Mouse (Mus musculus) right cerebral cortex, postnatal 14 days (tissue): ENCODE data around the gene Endov.

Experiments used
- DNase-seq: peaks from one replicate; pipeline ENCODE4 v3.0.0; 2022

Endov gene

DNA sequence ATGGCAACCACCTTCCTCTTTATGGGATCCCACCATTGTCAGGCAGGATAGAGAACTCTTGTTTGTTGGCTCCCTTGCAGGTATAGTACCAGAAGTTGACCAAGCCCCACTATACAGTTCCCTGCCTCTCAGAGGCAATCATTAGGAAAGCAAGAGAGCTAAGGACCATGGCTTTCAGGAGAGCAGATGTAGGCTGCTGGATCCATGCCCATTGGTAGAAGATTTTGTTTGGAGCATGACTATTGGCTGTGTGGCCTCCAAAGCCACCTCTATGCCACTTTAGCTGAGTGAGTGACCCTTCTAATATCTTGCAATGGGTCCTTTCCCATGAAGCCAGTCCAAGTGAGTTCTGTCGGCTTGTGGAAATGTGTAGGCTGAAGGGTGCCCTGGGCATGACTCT, 28.2 kb downstream of the Endov start:
- no peak for DNase-seq

DNA sequence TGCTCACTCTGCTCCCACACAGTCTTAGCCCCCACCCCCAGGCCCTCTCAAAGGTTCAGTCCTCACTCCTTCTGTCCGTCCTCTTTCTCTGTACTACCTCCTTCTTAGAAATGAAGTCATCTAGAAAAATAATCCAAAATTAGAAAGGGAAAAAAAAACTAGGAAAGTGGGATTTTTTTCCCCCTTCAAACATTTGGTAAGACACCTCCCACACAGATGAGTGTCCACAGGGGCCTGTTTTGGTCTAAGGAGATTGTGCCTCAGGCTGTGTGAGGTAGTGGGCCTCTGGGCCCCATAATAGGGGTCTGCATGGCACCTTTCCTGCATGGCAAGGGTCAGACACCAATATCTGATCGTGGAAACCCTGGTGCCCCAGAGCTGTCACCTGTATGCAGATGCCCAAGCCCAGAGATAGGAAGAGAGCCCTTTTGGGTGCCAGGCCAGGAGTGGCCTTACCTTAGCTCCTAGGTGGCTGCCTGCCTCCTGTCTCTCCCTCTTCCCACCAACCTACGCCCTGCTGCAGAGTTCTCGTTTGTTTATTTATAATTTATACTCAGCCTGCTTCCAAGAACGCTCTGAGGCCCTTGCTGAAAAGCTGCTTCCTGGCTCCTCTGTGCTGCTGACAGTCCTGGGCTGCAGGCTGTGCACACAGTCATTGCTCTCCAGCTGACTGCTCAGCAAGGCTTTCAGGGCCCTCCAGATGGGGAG, 29.0 kb downstream of the Endov start:
- DNase-seq = no peak

DNA sequence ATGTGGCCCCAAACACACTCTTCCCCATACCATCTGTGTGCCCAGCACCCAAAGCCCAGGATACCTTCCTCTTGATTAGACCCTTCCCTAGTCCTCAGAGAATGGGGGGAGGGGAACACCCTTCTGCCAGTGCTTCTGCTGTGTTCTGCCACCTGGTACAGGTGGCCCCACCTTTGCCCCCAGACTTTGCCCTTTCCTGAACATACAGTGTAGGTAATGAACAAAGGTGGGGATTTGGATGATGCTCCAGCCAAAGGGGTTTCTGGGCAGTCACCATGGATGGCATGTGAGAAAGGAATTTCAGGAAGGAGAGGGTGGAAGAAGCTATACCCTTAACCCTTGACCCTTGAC, 29.5 kb downstream of the Endov start:
- no peak for DNase-seq

DNA sequence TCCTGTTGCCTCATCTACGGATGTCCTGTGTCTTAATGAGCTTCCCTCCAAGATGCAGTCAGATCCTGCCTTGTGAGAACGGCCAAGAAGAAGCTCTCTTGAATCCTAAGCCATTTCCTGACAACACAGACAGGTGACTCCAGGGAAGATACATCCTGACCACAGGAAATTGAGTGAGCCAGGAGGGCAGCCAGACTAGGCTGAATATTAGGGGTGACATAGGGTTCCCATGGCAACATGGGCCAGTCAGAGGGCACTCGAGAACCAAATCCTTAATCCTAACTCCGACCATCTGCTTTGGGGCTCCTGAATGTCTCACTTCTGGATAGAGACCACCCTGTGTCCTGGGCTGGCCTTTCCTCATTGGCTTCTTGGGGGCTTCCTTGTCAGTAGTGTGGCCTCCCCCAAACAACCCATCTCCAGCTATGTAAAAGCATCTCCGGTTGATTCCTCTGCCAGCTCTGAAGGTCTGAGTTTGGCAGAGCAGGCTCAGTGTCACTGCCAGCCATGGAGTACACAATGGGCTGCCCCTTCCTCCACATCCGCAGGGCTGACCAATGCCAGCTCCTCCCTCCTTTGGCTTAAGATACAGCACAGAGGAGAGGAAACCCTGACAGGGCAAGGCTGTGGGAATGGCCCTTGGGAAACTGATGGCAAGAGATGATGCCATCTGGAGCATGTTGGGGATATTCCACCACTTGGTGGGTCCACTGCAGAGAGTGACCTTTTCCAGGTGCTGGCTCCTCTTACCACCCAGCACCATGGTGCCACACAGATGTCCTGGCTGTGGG, 31.0 kb downstream of the Endov start:
- DNase-seq = no peak

DNA sequence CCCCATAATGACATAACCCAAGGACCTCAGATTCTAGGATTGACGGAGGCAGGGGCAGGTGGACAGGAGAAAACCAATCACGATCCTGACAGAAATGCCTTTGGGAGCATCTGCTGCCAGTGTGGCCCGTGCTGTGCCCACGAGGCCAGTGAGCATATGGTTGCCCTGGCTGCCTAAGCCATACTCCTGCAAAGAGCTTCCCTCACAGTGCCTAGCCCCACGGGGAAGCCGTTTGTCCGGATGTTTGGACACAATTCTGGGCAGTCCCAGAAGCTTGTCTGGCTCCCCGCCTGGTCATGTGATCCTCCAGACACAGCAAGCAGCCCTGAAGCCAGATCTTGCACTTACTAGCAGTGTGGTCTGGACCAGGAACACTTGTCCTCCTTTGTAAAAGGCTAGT, 31.6 kb downstream of the Endov start:
- DNase-seq = no peak

DNA sequence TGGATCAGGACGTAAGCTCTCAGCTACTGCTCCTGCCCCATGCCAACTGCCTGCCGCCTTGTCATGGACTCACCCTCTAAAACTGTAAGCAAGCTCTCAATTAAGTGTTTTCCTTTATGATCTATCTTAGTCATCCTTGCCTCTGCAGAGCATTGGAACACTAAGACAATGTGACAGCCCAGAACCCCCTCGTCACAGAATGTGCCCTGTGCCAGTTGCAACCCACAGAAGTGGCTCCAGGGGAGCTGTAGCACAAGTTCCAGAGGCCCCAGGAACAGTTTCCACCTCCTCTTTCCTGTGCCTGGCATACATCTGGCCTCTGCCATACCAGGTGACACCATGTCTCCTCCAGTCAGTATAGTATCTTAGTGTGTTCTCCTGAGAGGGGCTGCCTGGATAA, 32.2 kb downstream of the Endov start:
- DNase-seq = no peak

DNA sequence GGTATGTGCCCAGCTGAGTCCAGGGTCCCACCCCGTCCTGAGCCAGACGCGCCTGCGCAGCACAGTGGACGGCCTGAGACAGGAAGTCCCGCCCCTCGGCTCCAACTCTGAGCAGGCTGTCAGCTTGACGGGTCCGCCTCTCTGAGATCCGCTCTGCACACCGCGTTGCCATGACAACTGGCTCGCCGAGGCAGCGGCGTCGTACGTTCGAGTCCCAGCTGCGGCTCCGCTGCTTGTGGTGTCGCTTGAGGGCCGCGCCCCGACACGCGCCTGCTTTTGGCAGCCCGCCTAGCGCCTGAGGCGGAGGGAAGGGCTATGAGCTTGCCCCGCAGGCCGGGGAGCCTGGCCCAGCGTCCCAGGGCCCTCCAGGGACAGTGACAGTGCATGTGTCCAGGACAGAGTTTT, 33.4 kb downstream of the Endov start:
- DNase-seq = peak; percentile 88

DNA sequence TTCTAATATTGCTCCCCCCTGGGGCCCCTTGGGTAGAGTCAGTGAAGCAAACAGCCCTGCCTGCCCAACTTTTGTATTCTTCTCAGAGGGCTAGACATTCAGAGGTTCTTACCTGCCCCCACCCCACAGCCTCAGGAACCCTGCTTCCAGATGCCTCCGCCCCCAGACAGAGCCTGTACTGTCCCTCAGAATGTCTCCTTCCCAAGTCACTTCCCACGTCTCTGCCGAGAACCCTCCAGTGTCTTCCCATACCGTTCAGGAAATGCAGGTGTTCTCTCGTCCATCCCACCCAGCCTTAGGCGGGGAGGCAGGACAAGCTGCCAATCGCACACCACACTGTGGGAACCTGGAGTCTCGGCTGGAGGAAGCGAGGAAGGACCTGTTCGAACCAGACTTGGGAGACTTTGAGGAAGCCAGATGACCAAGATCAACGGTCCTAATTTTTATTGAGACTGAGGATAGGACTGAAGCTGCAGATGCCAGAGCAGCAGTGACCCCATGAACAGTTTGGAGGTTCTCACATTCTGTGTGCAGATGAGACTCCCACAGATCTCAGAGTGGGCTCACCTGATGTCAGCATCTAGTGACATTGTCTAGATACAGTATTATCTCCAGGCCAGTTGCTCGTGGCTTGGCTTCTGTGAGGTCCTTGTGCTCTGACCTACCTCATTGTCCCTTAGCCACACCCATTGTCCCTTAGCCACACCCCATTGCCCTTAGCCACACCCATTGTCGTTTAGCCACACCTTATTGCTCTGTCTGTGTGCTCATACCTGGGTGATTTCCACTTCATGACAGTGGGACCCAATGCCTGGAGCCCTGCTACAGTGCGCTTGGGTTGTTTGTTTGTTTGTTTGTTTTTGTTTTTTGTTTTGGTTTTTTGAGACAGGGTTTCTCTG, 35.2 kb downstream of the Endov start:
- DNase-seq = no peak

DNA sequence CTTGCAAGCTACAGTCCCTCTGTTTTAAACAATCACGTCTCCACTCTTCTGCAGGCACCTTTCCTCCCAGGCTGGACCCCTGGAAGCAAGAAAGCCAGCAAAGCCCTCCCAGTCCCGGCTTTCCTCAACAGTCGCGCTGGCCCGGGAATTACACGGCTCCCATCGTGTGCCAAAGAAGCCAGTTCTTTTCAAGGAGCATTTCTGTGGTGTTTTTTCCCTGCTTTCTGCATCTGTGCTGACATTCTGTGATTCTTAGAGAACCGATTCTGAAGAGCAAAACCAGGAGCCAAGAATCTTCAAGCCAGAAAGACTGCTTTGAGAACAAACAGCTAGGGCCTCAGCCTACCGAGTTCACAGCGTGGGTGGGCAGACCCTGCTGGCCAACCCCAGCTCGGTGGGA, 37.8 kb downstream of the Endov start:
- DNase-seq = no peak

DNA sequence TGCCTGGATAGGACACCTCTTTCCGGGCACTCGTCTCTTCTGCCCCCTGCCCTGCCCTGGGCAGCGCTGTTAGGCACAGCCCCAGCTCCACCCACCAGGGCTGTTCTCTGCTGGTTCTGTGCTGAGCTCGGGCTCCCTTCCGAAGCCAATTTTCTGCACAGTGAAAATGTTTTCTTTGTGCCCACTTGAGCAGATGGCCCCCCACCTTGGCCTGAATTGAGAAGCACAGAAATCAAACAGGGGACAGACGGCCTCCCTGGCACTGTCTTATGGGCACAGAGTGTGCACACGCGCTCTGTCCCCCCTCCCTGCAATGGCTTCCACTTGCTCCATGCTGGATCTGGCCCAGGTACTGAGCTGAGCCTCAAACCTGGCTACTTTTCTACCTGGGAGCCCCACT, 41.3 kb downstream of the Endov start:
- no peak for DNase-seq

DNA sequence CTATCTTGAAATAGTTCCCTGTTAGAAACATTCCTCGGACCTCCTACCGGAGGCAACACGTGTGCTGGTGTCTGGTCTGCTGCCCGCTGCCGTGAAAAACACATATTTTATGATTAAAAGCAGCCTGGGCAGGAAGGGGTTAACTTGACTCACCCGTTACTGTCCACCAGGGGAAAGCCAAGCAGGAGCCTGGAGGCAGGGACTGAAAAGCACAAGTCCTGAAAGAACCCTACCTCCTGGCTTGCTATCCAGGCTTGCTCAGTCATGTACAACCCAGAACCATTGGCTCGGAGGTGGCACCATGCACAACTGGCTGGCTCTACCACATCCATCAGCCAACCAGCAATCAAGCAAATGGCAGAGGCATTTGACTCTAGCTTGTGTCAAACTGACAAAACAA, 42.6 kb downstream of the Endov start:
- no peak for DNase-seq

DNA sequence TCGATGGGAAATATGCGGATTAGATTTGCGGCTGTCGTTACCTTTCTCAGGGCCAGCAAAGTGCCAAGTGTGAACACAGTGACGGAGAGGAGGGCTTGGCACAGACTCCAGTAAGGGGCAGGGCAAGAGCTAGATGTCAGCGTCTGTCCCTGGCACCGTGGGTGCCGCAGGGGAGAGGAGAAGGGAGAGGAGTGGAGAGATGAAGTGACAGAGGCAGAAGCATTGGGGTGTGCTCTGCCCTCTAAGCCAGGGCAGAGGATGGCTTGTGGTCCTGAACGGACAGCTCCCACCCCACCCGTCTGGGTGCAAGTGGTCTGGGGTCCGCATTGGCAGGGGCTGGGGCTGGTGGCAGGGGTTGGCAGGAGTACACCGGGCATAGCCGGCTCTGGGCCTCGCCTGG, 48.8 kb downstream of the Endov start:
- no peak for DNase-seq

DNA sequence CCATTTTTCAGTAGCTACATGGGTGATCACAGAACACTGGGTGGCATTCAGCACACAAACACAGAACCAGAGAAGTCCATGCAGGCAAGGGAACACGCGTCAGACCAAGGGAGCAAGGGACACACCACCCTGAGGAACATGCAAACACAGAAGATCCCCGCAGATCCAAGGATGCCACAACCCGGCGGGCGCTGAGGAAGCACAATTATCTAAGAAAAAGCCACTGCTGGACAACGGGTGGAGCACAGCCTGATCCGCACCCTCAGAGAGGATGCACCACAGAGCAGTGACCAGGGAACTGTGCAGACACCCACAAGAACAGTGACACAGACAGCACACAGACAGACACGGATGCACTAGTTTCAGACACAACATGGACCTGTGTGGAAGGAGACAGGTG, 49.4 kb downstream of the Endov start:
- DNase-seq = no peak

DNA sequence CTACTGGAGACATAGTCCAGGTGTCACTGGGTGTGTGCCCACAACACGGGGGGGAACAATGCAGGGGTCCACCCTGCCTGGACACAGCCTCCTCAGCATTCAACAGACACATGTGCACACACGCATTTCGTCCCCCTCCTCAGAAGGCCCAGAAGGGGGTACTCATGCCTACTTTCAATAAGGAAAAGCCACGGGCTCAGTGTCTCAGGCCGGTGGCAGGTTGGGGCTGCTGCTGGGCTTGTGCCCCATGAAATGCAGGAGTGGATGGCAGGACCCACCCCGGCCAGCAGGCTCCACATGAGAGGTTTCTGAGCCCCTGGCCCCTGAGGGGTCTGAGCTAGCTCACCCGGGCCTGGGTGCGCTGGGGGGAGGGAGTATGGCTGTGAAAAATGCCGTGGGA, 49.9 kb downstream of the Endov start:
- no peak for DNase-seq

DNA sequence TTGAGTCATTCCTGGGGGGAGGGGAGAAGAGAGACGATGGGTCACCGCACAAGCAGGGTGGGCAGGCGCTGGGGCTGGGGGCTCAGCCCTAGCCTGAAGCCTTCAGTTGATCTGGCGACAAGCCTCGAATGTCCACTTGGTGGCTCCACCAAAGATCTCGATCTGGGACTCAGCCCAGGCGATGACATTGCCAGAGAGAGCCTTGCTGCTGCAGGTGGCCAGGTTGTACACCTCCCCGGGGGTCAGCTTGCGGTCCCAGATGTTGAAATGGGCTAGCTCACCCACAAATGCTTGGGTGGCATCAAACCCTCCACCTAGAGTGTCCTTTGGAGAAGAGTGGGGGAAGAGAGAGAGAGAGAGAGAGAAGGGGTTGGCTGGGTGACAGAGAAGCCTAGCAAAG, 51.2 kb downstream of the Endov start:
- no peak for DNase-seq

DNA sequence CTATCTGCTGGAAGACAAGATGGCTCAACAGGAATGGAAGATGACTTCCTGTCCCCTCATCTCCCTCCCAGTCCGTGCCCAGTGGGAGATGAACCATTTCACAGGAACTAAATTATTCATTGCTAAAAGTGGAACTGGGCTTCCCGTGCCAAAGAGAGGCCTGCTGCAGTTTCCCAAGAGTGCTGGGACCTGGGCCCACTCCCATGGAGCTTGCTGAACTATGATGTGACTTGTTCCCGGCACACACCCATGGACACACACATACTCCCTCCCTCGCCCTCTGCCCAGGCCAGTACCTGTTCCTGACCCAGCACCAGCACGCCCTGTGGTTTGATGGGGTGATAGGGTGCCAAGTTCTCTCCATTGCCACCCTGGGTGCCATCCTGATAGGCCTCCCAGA, 51.7 kb downstream of the Endov start:
- no peak for DNase-seq

DNA sequence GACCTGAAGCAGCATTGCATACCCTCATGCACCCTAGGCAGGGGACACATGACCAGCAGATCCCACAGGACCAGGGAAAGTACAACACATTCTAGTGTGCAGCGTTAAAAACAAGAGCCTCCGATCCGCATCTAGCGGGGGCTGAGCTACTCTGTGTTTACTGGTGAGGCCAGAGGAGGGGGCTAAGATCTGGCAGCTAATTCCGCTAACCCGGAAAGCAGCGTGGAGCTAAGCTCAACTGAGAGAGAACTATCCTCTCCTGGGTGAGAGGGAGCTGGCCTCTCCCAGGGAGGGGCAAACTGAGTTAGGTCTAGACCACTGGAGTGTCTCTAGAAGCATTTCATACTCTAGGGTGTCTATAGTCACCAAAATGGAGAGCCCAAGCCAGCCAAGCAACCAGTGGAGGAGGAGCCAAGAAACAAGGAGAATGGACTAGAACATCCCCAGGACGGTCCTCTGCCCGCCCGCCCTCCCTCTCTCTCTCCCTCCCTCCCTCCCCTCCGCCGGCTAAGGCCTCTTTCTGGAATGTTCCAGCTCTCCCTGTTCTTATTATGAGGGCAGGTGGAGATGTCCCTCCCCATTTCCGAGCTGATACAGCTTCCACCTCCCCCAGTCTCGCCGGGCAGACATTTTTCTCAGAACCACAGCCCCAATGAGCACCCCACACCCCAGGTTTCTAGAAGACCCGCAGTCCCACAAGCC, 52.8 kb downstream of the Endov start:
- no peak for DNase-seq

DNA sequence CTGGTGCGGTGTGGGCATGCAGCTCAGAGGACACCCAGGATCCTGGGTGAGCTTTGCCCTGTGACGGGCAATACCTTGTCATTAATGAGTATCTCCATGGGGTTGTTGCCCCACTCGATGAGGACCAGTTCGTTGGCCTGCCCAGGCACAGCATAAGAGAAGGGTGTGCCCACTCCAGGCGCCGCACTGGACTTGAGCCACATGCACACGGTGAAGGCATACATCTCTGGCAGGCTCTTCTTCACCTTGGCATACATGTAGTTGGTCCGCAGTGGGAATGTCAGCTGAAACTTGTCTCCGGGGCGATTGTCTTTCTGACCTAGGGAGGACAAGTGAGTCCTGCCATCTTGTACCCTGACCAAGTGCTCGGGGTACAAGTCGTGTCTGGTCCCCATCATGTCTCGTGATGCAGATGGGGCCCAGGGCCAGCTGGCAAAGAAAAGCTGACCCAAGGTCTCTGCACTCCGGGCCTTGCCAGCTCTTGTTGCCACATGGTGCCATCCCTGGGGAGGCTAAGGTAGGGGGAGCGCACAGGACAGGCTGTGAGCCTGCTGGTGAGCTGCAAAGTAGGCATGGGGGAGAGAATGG, 53.5 kb downstream of the Endov start:
- DNase-seq = no peak

DNA sequence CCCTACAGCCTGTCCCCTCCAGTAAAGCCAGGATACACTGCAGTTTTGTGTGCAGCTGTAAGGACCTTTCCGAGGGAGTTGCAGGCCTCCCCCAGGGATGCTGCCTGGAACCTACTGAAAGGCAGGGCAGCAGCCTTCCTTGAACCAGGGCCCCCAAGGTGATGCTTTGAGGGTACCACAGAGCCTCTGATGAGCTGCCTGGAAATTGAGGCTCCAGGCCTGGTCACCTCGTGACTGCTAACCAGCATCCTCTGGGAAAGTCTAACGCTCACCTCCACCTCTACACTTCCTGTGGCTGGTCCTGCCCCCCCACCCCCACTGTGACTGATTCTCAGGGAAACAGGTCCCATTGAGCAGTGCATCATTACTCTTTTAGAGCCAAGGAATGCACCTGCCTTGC, 54.1 kb downstream of the Endov start:
- no peak for DNase-seq

DNA sequence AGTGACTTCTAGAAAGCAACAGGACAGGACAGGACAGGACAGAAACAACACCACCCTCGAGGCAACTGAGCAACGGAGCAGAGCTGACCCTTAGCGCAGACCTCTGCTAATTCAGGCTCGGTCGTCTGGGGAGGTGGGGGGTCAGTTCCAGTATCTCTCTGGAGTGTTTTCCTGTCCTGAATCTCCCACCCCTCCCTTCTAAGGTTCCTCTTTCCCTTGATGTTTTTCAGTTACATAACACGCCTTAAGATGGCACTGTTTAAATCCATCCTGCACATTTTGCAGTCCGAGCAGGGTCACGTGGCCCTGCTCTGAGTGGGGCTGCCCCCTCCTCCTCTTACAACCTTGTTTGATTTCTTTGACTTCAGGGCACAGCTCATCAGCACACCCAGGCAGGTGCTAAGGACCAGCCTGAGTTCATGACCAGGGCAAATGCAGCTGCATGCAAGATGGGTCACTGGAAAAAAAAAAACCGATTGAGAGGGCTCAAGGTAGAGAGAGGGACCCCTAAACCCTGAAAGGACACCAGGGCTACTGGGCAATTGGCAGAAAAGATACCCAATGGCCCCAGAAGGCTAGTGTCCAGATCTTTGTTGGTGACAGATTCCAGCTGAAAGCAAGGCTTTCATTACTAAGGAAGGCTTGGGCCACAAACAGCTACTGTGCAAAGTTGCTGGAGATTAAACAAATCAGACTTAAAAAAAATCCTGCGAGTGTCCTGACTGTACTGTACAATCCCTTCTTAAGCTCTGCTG, 54.8 kb downstream of the Endov start:
- no peak for DNase-seq

DNA sequence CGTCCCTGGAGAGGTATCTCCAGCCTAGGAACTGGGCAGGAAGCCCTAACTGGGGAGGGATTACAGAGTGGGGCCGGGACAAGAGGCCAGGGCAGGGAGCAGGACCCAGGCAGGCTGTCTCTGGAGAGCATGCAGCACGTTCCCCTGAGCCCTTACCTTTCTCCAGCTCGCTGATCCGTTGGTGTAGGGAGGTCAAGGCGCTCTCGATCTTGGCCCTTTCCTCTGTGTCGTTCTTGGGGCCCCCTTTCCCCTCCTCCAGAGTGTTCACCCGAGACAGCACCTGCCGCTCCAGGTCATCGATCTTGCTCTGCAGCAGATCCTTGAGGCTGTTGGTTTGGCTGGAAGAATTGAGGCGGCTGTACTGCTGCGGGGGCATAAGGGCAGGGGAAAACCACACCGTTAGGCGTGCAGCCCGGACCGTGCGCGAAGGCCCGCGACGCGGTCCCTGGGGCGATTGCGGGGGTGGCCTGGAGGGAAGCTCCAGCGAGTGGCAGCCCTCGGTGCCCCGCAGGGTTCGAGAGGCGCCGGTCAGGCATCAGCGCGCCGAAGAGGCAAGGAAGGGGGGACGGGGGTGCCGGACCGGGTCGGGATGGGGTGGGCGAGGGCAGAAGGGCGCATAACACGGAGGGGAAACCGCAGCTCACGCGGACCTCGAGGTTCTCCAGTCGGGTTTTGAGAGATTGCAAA, 55.5 kb downstream of the Endov start:
- no peak for DNase-seq
